Mouse (Mus musculus) liver, embryonic 15.5 days (tissue): Measurements from ENCODE around the gene Gtf2ird2. TPM values are rescaled to one million over a fixed set of nuclear protein-coding genes. Genes with fewer than 3 reads are reported as not detected.

Source experiments
- ATAC-seq: fragments of 200-750 bp; cut with Nextera tagmentation; 2 replicates; pipeline ENCODE4 v1.8.0; 2017; ENCODE audit warnings: moderate number of reproducible peaks, mild to moderate bottlenecking, moderate library complexity; ENCODE audit not compliant: insufficient read depth
- H3K27ac ChIP-seq: fragments of 300-500 bp; sonication (generic); replicated peaks from 2 replicates; pipeline ENCODE4 v1.5.1; 2015; ENCODE audit warnings: mild to moderate bottlenecking, inconsistent platforms
- H3K27me3 ChIP-seq: fragments of 300-500 bp; sonication (generic); 2 replicates; pipeline ENCODE4 v1.6.1; 2015; ENCODE audit warnings: mild to moderate bottlenecking, inconsistent platforms
- H3K36me3 ChIP-seq: fragments of 300-500 bp; sonication (generic); replicated peaks from 2 replicates; pipeline ENCODE4 v1.6.1; 2015; ENCODE audit warnings: moderate library complexity, mild to moderate bottlenecking, inconsistent platforms
- H3K4me1 ChIP-seq: fragments of 300-500 bp; sonication (generic); replicated peaks from 2 replicates; pipeline ENCODE4 v1.6.1; 2015; ENCODE audit warnings: inconsistent platforms
- H3K4me2 ChIP-seq: fragments of 300-500 bp; sonication (generic); 2 replicates; pipeline ENCODE4 v1.6.1; 2015; ENCODE audit warnings: moderate library complexity, mild to moderate bottlenecking, inconsistent platforms
- H3K4me3 ChIP-seq: fragments of 300-500 bp; sonication (generic); replicated peaks from 2 replicates; pipeline ENCODE4 v1.5.1; 2015; ENCODE audit warnings: mild to moderate bottlenecking, inconsistent platforms
- H3K9ac ChIP-seq: fragments of 300-500 bp; sonication (generic); 2 replicates; pipeline ENCODE4 v1.6.1; 2015; ENCODE audit warnings: moderate library complexity, mild to moderate bottlenecking, inconsistent platforms
- H3K9me3 ChIP-seq: fragments of 300-500 bp; sonication (generic); replicated peaks from 2 replicates; pipeline ENCODE4 v1.6.1; 2016; ENCODE audit warnings: inconsistent platforms
- whole genome bisulfite sequencing: fragments of 180-500 bp; shearing (Covaris S2); methylation state at CpG from one replicate; pipeline ENCODE4 v1.1.7; 2015; ENCODE audit warnings: mixed read lengths; ENCODE audit not compliant: insufficient replicate concordance; 5-methylcytosine and 5-hydroxymethylcytosine counted together
- polyA plus RNA-seq: library from polyadenylated mRNA; unstranded; fragments of >200 nt; fragmentation: Nextera tagmentation; extraction: Ambion mirVana; gene quantifications from 2 replicates; pipeline ENCODE4 v1.2.1, GENCODE M21; 2015

The Gtf2ird2 gene
- polyA plus RNA-seq, 1 experiment from 2014 or later = 1.8 TPM

GRCm38 (mm10) chr5:134269751-134270150 is 85.9 kb downstream of the Gtf2ird2 start:
- ATAC-seq = no peak
- H3K36me3 ChIP-seq = peaks cover 93% of the 10 kb centered on the region
- WGBS = 62% methylated on average over 5 of the region's 5 CpGs

GRCm38 (mm10) chr5:134270566-134270965 is 86.7 kb downstream of the Gtf2ird2 start:
- H3K27me3 ChIP-seq = no peaks in the 10 kb centered on the region
- WGBS = 65% methylated on average over 4 of the region's 4 CpGs
- H3K27ac ChIP-seq = no peak overlapping the region
- peaks cover 93% of the 10 kb centered on the region for H3K36me3 ChIP-seq
- no peak overlapping the region for H3K9ac ChIP-seq
- ATAC-seq = no peak
- no peaks in the 10 kb centered on the region for H3K9me3 ChIP-seq
- no peak overlapping the region for H3K4me3 ChIP-seq
- no peak overlapping the region for H3K4me2 ChIP-seq
- H3K4me1 ChIP-seq = no peaks in the 10 kb centered on the region

More at GRCm38 (mm10) chr5:134269751-134270150, 85.9 kb downstream of the Gtf2ird2 start:
- Histone ChIP-seq H3K27ac (no peak overlapping the region), H3K27me3 (no peaks in the 10 kb centered on the region), H3K9me3 (no peaks in the 10 kb centered on the region), H3K4me3 (no peak overlapping the region), H3K4me2 (no peak overlapping the region), H3K9ac (no peak overlapping the region), H3K4me1 (no peaks in the 10 kb centered on the region)

- Histone ChIP-seq H3K27ac (no peak overlapping the region), H3K27me3 (no peaks in the 10 kb centered on the region), H3K4me2 (no peak overlapping the region), H3K4me1 (no peaks in the 10 kb centered on the region), H3K36me3 (peaks cover 92% of the 10 kb centered on the region), H3K9ac (no peak overlapping the region), H3K4me3 (no peak overlapping the region), H3K9me3 (no peaks in the 10 kb centered on the region)
- 83% methylated on average over 11 of the region's 11 CpGs for WGBS
- no peak for ATAC-seq
These were observed 87.6 kb downstream of the Gtf2ird2 start for GRCm38 (mm10) chr5:134271421-134271820.

GRCm38 (mm10) chr5:134272761-134273160 is 88.9 kb downstream of the Gtf2ird2 start:
- Histone ChIP-seq H3K27me3 (no peaks in the 10 kb centered on the region), H3K4me2 (no peak overlapping the region), H3K27ac (no peak overlapping the region), H3K4me1 (no peaks in the 10 kb centered on the region), H3K4me3 (no peak overlapping the region), H3K9ac (no peak overlapping the region), H3K36me3 (peaks cover 93% of the 10 kb centered on the region), H3K9me3 (no peaks in the 10 kb centered on the region)
- WGBS = 85% methylated on average over 11 of the region's 11 CpGs
- ATAC-seq = no peak

- WGBS = 74% methylated on average over 8 of the region's 8 CpGs
- H3K36me3 ChIP-seq = peaks cover 94% of the 10 kb centered on the region
- no peaks in the 10 kb centered on the region for H3K9me3 ChIP-seq
- no peaks in the 10 kb centered on the region for H3K27me3 ChIP-seq
- H3K4me1 ChIP-seq = no peaks in the 10 kb centered on the region
- no peak overlapping the region for H3K9ac ChIP-seq
- no peak overlapping the region for H3K4me2 ChIP-seq
- no peak overlapping the region for H3K27ac ChIP-seq
- ATAC-seq = no peak
- no peak overlapping the region for H3K4me3 ChIP-seq
These were observed 89.9 kb downstream of the Gtf2ird2 start for GRCm38 (mm10) chr5:134273761-134274160.

Other genes with a start within 250 kb of the Gtf2ird2 start
- gene Castor2, start 84.3 kb upstream of the Gtf2ird2 start, polyA plus RNA-seq = 0.45 and 0.54 TPM in 2 replicates
- 12.1 and 13.8 TPM in 2 replicates for gene Rcc1l, start 7.2 kb upstream of the Gtf2ird2 start, polyA plus RNA-seq
- 25.8 and 27.7 TPM in 2 replicates for gene Ncf1, start 45.6 kb downstream of the Gtf2ird2 start, polyA plus RNA-seq
- 32.2 and 35.7 TPM in 2 replicates for gene Gtf2i, start 130.7 kb downstream of the Gtf2ird2 start, polyA plus RNA-seq